Mouse (Mus musculus) kidney, postnatal 0 days (tissue): ENCODE results near the gene Arl3. TPM values are rescaled to one million over a fixed set of nuclear protein-coding genes. Genes with fewer than 3 reads are reported as not detected.

Experiments
- ATAC-seq: fragments of 200-750 bp; cut with Nextera tagmentation; replicated peaks from 2 replicates; pipeline ENCODE4 v1.8.0; 2017; ENCODE audit warnings: low read depth, moderate number of reproducible peaks, moderate TSS enrichment, moderate library complexity; ENCODE audit not compliant: low FRiP score
- DNase-seq: peaks from one replicate; pipeline ENCODE4 v3.0.0-alpha.2; 2016; ENCODE audit warnings: low spot score
- H3K27ac ChIP-seq: fragments of 300-500 bp; sonication (generic); 2 replicates; pipeline ENCODE4 v1.5.1; 2014; ENCODE audit warnings: mild to moderate bottlenecking
- H3K27me3 ChIP-seq: fragments of 300-500 bp; sonication (generic); 2 replicates; pipeline ENCODE4 v1.6.1; 2014; ENCODE audit warnings: low read length, mixed read lengths; ENCODE audit not compliant: insufficient read depth
- H3K36me3 ChIP-seq: fragments of 300-500 bp; sonication (generic); 2 replicates; pipeline ENCODE4 v1.6.1; 2014; ENCODE audit warnings: low read length, mixed read lengths; ENCODE audit not compliant: insufficient read depth
- H3K4me1 ChIP-seq: fragments of 300-500 bp; sonication (generic); replicated peaks from 2 replicates; pipeline ENCODE4 v1.6.1; 2014; ENCODE audit warnings: antibody characterized with exemption, low read length, mixed read lengths; ENCODE audit not compliant: insufficient read depth
- H3K4me2 ChIP-seq: fragments of 300-500 bp; sonication (generic); 2 replicates; pipeline ENCODE4 v1.6.1; 2014; ENCODE audit warnings: mild to moderate bottlenecking, low read length, moderate library complexity, mixed read lengths
- H3K4me3 ChIP-seq: fragments of 300-500 bp; sonication (generic); replicated peaks from 2 replicates; pipeline ENCODE4 v1.5.1; 2014; ENCODE audit warnings: low read depth, low read length
- H3K9ac ChIP-seq: fragments of 300-500 bp; sonication (generic); 2 replicates; pipeline ENCODE4 v1.6.1; 2014; ENCODE audit warnings: low read depth, low read length
- H3K9me3 ChIP-seq: fragments of 300-500 bp; sonication (generic); replicated peaks from 2 replicates; pipeline ENCODE4 v1.6.1; 2016; ENCODE audit warnings: low read length, inconsistent platforms, mixed read lengths
- CTCF ChIP-seq: IDR thresholded peaks from 2 replicates; pipeline ENCODE4 v1.5.1; 2016; ENCODE audit warnings: antibody characterized with exemption, low read depth, mild to moderate bottlenecking, moderate library complexity
- WGBS: fragments of 180-500 bp; shearing (Covaris S2); extraction: QIAGEN DNeasy Blood & Tissue Kit; methylation state at CpG from one replicate; pipeline ENCODE4 v1.1.7; 2014; 5-methylcytosine and 5-hydroxymethylcytosine counted together
- polyA plus RNA-seq: library from polyadenylated mRNA; unstranded; fragments of >200 nt; fragmentation: Nextera tagmentation; extraction: Ambion mirVana; gene quantifications from 2 replicates; pipeline ENCODE4 v1.2.1, GENCODE M21; 2015

Arl3 gene
- polyA plus RNA-seq, 1 experiment from 2014 or later = 96.6 TPM

GRCm38 (mm10) chr19:46531071-46532030 lies 41.6 kb downstream of the Arl3 start:
- Histone ChIP-seq H3K36me3 (no peaks in the 10 kb centered on the region), H3K4me3 (no peak overlapping the region), H3K4me1 (peaks cover 72% of the 10 kb centered on the region), H3K9ac (peak overlapping the region; percentile 31; the same call in 1 of the 2 replicates), H3K9me3 (no peaks in the 10 kb centered on the region), H3K27ac (peak overlapping the region; percentile 86), H3K4me2 (peak overlapping the region; percentile 39), H3K27me3 (no peaks in the 10 kb centered on the region)
- 12% methylated on average over 16 of the region's 16 CpGs for WGBS
- DNase-seq (peak; percentile 64), ATAC-seq (no peak)
- TF ChIP-seq CTCF = peak; percentile 32; the same call in 1 of the 2 replicates

GRCm38 (mm10) chr19:46530449-46530990 lies 42.5 kb downstream of the Arl3 start:
- Histone ChIP-seq H3K9ac (peak overlapping the region; percentile 18; the same call in 1 of the 2 replicates), H3K9me3 (no peaks in the 10 kb centered on the region), H3K36me3 (no peaks in the 10 kb centered on the region), H3K4me3 (no peak overlapping the region), H3K4me2 (peak overlapping the region; percentile 39), H3K4me1 (peaks cover 78% of the 10 kb centered on the region), H3K27ac (peak overlapping the region; percentile 86), H3K27me3 (no peaks in the 10 kb centered on the region)
- no peak for TF ChIP-seq CTCF
- 29% methylated on average over 8 of the region's 8 CpGs for WGBS
- ATAC-seq (no peak), DNase-seq (peak; percentile 70)

- TF ChIP-seq CTCF = no peak
- Histone ChIP-seq H3K4me3 (no peak overlapping the region), H3K27ac (peak overlapping the region; percentile 86), H3K4me2 (peak overlapping the region; percentile 52), H3K36me3 (no peaks in the 10 kb centered on the region), H3K9me3 (no peaks in the 10 kb centered on the region), H3K9ac (peak overlapping the region; percentile 47; the same call in 1 of the 2 replicates), H3K4me1 (peaks cover 82% of the 10 kb centered on the region), H3K27me3 (no peaks in the 10 kb centered on the region)
- ATAC-seq = no peak
- no peak for DNase-seq
- WGBS = 23% methylated on average over 13 of the region's 13 CpGs
Measured at GRCm38 (mm10) chr19:46529601-46530448, 43.2 kb downstream of the Arl3 start.

GRCm38 (mm10) chr19:46528529-46529213 lies 44.3 kb downstream of the Arl3 start:
- Histone ChIP-seq H3K9ac (peak overlapping the region; percentile 47; the same call in 1 of the 2 replicates), H3K36me3 (no peaks in the 10 kb centered on the region), H3K27me3 (no peaks in the 10 kb centered on the region), H3K4me2 (peak overlapping the region; percentile 52), H3K4me1 (peaks cover 86% of the 10 kb centered on the region), H3K27ac (peak overlapping the region; percentile 86), H3K9me3 (no peaks in the 10 kb centered on the region), H3K4me3 (0 out of 2 replicates have a peak overlapping the region, but pooled peaks have one; percentile 4)
- 2% methylated on average over 20 of the region's 20 CpGs for WGBS
- ATAC-seq (peak; percentile 76), DNase-seq (peak; percentile 87)
- peak; percentile 59 for TF ChIP-seq CTCF

- ATAC-seq = no peak
- H3K4me3 ChIP-seq = 0 out of 2 replicates have a peak overlapping the region, but pooled peaks have one; percentile 4
Measured at GRCm38 (mm10) chr19:46527632-46528528, 45.1 kb downstream of the Arl3 start.

More at GRCm38 (mm10) chr19:46527632-46528528, 45.1 kb downstream of the Arl3 start:
- no peaks in the 10 kb centered on the region for H3K27me3 ChIP-seq
- DNase-seq = no peak
- H3K36me3 ChIP-seq = no peaks in the 10 kb centered on the region
- TF ChIP-seq CTCF = no peak
- H3K9ac ChIP-seq = 0 out of 2 replicates have a peak overlapping the region, but pooled peaks have one; percentile 10
- 32% methylated on average over 17 of the region's 17 CpGs for WGBS
- H3K4me1 ChIP-seq = peaks cover 86% of the 10 kb centered on the region
- peak overlapping the region; percentile 52 for H3K4me2 ChIP-seq
- peak overlapping the region; percentile 86 for H3K27ac ChIP-seq
- no peaks in the 10 kb centered on the region for H3K9me3 ChIP-seq
